Mouse (Mus musculus) embryo, embryonic 11 days (tissue): ENCODE results near the gene Chn2.
A peak's percentile ranks its signal among the peaks of the same experiment; 100 is the strongest.

Experiments
- DNase-seq: peaks from one replicate; pipeline ENCODE4 v3.0.0-alpha.2; 2015

Gene Chn2

GRCm38 (mm10) chr6:54204931-54205330 lies 165.6 kb downstream of the Chn2 start:
- peak; percentile 45 for DNase-seq

GRCm38 (mm10) chr6:54205471-54205870 lies 166.1 kb downstream of the Chn2 start:
- DNase-seq = no peak

GRCm38 (mm10) chr6:54206221-54206738 lies 166.9 kb downstream of the Chn2 start:
- DNase-seq = no peak

- no peak for DNase-seq
Measured at GRCm38 (mm10) chr6:54208786-54209185, 169.4 kb downstream of the Chn2 start.

- DNase-seq = no peak
Measured at GRCm38 (mm10) chr6:54210971-54211370, 171.6 kb downstream of the Chn2 start.

DNA sequence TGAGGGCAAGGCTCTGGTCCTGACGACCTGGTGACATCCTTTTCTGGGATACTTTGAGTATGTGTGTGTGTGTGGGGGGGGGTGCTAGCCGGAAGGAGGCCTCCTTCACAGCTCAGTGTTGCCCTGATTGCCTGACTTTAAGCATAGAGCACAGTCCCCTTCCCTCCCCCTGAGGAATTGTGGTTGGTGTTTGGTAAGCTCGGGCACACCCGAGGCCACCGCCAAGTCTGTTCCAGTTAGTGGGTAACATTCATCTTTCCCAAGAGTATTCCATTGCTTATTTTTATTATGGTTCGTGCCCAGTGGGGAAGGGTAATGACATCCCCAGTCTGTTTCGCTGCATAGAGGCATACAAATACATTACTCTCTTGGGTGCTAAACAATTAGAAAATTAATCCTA lies 172.6 kb downstream of the Chn2 start:
- no peak for DNase-seq

DNA sequence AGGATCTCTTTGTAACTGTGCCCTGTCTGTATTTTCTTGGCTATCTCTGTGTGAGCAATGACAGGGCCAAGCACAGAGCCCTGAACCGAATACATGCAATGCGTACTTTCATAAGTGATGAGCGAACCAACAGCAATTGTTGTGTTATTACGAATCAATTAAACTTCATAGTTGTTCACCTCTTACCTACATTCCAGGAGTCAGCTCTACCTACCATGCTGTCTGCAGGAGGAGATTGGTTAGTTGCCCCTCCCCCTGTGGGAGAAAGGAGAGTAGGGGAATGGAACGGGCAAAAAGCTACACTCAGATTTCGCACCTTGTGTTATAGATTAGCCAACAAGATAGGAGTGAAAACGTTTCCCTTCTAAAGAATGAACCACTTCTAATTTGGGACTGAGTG lies 174.4 kb downstream of the Chn2 start:
- DNase-seq = no peak

DNA sequence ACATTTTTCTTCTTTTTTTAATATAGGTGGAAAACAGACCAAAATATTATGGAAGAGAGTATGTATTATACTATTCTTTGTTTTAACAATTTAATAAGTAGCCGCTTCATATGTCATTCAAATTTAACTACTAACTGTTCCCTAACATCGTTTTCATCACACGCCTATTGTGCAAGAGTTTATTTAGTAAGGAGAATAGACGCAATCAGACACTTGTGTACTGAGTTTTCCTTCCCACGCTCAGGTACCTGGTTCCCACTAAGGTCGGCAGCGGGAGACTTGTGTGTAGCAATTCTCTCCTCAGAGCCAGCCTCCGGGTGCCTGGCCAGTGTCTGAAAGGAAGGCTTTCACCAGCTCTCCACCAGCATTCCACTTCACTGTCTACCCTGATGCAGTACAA lies 176.3 kb downstream of the Chn2 start:
- DNase-seq = no peak

- DNase-seq = no peak
Measured at GRCm38 (mm10) chr6:54216512-54216911, 177.2 kb downstream of the Chn2 start.

DNA sequence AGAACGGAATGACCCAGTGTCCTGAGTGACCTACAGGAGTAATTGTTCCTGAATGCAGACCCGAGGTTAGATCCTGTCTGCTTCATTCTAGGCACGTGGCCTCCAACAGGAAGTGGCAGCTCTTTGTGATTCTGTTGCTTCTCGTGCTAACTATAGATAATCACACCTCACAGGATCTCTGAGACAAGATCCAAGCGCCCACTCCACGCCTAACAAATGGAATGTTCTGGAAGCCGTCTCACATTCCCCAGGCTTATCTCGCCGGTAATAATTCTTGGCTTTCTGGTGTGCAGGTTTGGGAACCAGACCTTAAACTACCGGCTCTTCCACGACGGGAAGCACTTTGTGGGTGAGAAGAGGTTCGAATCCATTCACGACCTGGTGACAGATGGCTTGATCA lies 180.8 kb downstream of the Chn2 start:
- DNase-seq = no peak

DNA sequence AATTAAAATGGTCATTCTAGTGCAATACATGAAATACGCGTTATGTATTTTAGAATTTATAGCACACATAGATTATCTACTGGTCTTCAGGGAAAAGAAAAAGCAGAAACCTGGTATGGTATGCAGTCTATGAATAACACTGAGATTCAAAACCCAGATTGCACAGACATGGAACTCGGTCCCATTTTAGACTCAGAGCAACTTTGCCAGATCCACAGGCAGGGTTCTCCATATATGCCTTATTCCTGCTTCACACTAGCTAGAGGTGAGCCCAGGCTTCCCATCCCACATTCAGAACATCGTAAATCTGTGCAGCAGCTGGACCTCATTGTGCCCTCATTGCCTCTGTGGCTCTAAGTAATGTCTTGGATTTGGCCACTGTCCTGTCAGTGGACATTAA lies 184.2 kb downstream of the Chn2 start:
- DNase-seq = no peak

DNA sequence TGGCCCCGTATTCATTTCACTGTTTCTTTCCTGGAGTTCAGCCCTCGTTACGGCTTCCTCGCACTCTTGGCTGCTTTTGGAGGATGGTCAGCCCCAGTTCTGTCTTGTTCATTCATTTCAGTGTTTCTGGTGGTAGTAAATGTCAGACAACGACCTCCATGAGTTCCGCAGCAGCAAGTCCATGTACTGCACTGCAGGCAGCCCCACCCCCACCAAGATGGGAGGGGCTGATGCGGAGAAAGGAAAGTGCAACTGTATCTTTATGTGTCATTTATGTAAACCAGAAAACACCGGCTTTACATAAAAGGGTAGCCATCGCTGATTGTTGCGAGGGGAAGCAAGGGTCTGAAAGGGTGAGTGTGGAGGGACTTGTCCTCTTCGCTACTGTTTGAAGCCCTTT lies 185.0 kb downstream of the Chn2 start:
- DNase-seq = no peak

GRCm38 (mm10) chr6:54225327-54225726 lies 186.0 kb downstream of the Chn2 start:
- peak; percentile 47 for DNase-seq

GRCm38 (mm10) chr6:54227061-54227460 lies 187.7 kb downstream of the Chn2 start:
- no peak for DNase-seq

DNA sequence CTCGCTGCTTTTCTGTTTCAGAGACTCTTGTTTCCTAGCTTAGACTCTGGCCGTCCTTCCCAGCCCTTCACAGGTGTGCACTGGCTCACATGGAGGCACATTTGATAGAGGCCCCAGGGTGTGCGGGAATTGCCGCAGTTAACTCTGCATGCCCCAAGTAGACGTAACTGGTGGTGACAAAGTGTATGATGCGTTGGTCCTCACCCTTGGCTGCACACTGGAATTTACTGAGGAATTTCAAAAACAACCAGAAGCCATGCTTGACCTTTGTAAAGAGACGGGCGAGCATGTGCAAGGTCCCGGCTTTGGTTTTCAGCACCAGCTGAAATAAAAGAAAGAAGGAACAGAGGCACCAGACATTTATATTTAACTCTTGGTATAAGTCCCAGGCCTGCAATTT lies 189.1 kb downstream of the Chn2 start:
- DNase-seq = no peak

DNA sequence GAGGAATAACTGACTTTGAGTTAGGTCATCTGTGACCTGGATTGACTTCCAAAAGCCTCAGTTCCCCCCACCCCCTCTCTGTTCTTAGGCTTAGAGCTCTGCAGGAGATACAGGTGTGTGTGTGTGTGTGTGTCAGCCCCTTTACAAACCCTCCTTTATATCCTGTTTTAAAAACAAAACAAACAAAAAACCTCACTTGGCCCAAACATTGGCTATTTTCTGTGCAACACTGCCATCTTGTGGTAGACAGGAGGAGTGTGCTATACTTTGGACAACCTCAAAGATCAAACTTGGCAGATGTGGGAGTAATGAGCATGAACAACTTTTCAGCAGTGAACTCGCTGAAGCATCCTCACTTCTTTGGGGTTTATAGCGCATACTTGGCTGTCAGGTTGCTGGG lies 189.5 kb downstream of the Chn2 start:
- DNase-seq = peak; percentile 69

DNA sequence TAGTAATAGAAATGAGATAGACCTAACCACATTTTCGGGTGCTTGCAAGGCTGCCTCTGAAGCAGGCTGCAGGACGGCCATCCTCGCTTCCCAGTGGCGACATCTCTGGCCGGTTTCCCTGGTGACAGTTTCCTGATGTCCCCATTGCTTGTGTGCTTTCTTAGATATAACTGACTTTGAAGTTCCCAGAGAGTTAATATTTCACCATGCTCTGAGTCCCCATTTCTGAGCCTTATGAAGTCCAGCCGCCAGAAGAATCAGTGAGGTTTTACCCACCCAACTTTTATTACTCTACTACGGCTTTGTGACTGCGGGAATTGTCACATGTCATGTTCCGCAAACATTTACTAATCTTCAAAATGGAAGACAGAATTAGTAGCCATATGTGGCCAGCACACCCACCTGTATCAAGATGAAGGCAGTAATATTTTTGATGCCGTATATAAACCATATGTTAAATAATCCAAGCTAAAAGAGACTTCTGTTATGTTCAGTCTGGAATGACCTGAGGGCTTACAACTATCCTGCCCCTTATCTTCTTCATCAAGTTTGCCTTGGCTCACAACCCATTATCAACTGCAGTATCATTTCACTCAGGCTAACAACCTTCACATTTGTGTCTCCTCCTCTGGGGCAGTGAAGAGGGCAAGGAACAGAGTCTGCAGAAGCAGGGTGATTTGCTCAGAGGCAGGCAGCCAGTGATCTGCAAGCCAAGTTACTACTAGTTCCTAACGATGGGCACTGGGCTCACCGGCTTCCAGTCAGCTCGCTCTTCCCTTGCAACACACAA lies 192.6 kb downstream of the Chn2 start:
- DNase-seq = no peak

DNA sequence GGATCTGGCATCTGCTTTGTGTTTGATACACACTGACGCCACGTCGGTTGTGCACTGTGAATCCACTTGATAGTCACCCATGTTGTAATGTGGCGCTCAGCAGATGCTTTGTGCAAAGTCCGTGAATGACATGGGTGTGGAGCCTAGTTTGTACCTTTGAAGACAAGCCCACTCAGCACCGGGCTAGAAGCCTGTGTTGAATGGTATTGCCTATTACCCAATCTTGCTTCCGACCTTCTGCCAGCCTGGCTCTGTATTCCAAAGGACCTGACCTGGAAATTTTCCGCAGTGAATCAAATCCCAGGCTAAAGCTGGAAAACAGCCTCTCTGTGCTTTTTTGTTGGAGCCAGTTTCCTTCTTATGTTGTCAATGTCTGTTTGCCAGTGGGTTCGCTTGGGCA lies 197.1 kb downstream of the Chn2 start:
- no peak for DNase-seq

GRCm38 (mm10) chr6:54241761-54242160 lies 202.4 kb downstream of the Chn2 start:
- no peak for DNase-seq

GRCm38 (mm10) chr6:54242286-54242685 lies 202.9 kb downstream of the Chn2 start:
- DNase-seq = no peak

- peak; percentile 48 for DNase-seq
Measured at GRCm38 (mm10) chr6:54248354-54249252, 209.2 kb downstream of the Chn2 start.

DNA sequence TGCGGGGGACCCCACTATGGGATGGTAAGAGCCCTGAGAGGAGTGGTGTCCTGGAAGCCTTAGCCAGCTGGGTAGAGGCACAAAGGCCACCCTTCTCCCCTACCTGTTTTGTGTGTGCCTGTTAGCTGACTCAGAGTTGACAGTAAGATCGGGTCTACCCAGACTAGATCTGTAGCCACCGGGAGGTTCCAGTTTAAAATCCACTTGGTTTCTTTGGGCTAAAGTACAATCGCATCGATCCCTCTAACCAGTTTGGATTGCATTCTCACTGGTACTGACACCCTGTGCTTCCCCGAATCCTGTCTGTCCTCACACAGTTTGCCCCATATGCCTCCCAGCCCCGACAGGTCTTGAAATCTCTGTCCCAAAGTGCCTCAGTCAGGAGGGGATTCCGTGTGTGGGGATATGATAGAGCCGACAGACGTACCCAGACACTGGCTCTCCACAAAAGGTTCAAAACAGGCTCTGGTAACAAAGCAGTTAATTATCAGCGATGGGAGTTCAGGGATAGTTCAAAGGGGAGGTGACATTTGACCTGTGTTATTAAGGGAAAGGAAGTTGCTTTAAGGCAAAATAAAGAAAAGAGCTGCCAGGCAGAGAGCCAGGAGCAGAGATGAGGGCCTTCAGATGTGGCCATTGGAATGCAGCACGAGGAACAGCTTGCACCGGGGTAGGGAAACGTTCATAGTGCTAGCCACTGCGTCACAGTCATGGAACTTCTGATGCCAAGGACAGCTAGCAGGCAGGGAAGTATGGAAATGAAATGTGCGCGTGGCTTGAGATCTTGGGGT lies 212.2 kb downstream of the Chn2 start:
- peak; percentile 52 for DNase-seq

- DNase-seq = no peak
Measured at GRCm38 (mm10) chr6:54253206-54253605, 213.9 kb downstream of the Chn2 start.
